Mouse (Mus musculus) MEL (cell line): ENCODE data around the gene Pusl1. TPM values are rescaled to one million over a fixed set of nuclear protein-coding genes. Genes with fewer than 3 reads are reported as not detected.
A peak's percentile ranks its signal among the peaks of the same experiment; 100 is the strongest.

ENCODE experiments used
- DNase-seq: peaks from one replicate; pipeline ENCODE4 v3.0.0; 2011; ENCODE audit warnings: low read depth, low spot score
- H3K27ac ChIP-seq: 2 replicates; pipeline ENCODE4 v1.5.1; 2012; ENCODE audit warnings: low read depth, mild to moderate bottlenecking, control low read depth, low read length, moderate library complexity; ENCODE audit not compliant: control insufficient read depth
- H3K27me3 ChIP-seq, 2 experiments: fragments of 150-350 bp in 1 of 2; sonication (generic) in 1 of 2; 2 replicates each; pipeline ENCODE4 v1.6.1; 2012; ENCODE audit warnings: low read length in 2 of 2, mild to moderate bottlenecking in 2 of 2, improper control_type of control experiment in 1 of 2, moderate library complexity in 1 of 2; ENCODE audit not compliant: insufficient read depth in 2 of 2, control insufficient read depth in 1 of 2
- H3K36me3 ChIP-seq, 2 experiments: 2 replicates each; pipeline ENCODE4 v1.6.1; 2012 to 2014; ENCODE audit warnings: low read length in 2 of 2, improper control_type of control experiment in 1 of 2, inconsistent platforms in 1 of 2, mild to moderate bottlenecking in 1 of 2; ENCODE audit not compliant: insufficient read depth in 2 of 2, control insufficient read depth in 1 of 2
- H3K4me1 ChIP-seq, 2 experiments: fragments of 150-350 bp in 1 of 2; sonication (generic) in 1 of 2; 2 replicates each; pipeline ENCODE4 v1.6.1; 2012; ENCODE audit warnings: low read length in 2 of 2, improper control_type of control experiment in 1 of 2, mild to moderate bottlenecking in 1 of 2; ENCODE audit not compliant: insufficient read depth in 2 of 2, control insufficient read depth in 1 of 2
- H3K4me3 ChIP-seq, 2 experiments: fragments of 150-350 bp in 1 of 2; sonication (generic) in 1 of 2; 2 replicates each; pipeline ENCODE4 v1.5.1; 2012; ENCODE audit warnings: low read depth in 2 of 2, low read length in 2 of 2, mild to moderate bottlenecking in 2 of 2, moderate library complexity in 2 of 2, control low read depth in 1 of 2, improper control_type of control experiment in 1 of 2; ENCODE audit not compliant: control insufficient read depth in 1 of 2, insufficient read depth in 1 of 2
- H3K79me2 ChIP-seq: 2 replicates; pipeline ENCODE4 v1.6.1; 2012; ENCODE audit warnings: mild to moderate bottlenecking, low read length, moderate library complexity; ENCODE audit not compliant: control insufficient read depth, poor library complexity, insufficient read depth
- H3K9ac ChIP-seq: 2 replicates; pipeline ENCODE4 v1.6.1; 2012; ENCODE audit warnings: low read depth, mild to moderate bottlenecking, control low read depth, low read length, moderate library complexity; ENCODE audit not compliant: control insufficient read depth, poor library complexity, severe bottlenecking
- H3K9me3 ChIP-seq: fragments of 150-350 bp; sonication (generic); replicated peaks from 2 replicates; pipeline ENCODE4 v1.6.1; 2012; ENCODE audit warnings: mild to moderate bottlenecking, low read length, improper control_type of control experiment, moderate library complexity; ENCODE audit not compliant: insufficient read depth
- CHD1 ChIP-seq: IDR thresholded peaks from 2 replicates; pipeline ENCODE4 v1.6.1; 2012; ENCODE audit warnings: low read depth, mild to moderate bottlenecking, inconsistent platforms, low read length, improper control_type of control experiment
- CHD2 ChIP-seq: IDR thresholded peaks from 2 replicates; pipeline ENCODE4 v1.6.1; 2011; ENCODE audit warnings: low read length, improper control_type of control experiment
- ELF1 ChIP-seq: IDR thresholded peaks from 2 replicates; pipeline ENCODE4 v1.6.1; 2014; ENCODE audit warnings: low read depth, mild to moderate bottlenecking, inconsistent platforms, low read length, improper control_type of control experiment, moderate library complexity
- EP300 ChIP-seq, 2 experiments: IDR thresholded peaks; 2 replicates each; pipeline ENCODE4 v1.6.1; 2011; ENCODE audit warnings: improper control_type of control experiment in 2 of 2, low read length in 2 of 2, low read depth in 1 of 2, mild to moderate bottlenecking in 1 of 2
- ETS1 ChIP-seq: IDR thresholded peaks from 2 replicates; pipeline ENCODE4 v1.6.1; 2012; ENCODE audit warnings: low read depth, mild to moderate bottlenecking, inconsistent platforms, low read length, improper control_type of control experiment, moderate library complexity
- GABPA ChIP-seq: IDR thresholded peaks from 2 replicates; pipeline ENCODE4 v1.6.1; 2012; ENCODE audit warnings: low read depth, mild to moderate bottlenecking, inconsistent platforms, low read length, improper control_type of control experiment, moderate library complexity
- GATA1 ChIP-seq: IDR thresholded peaks from 2 replicates; pipeline ENCODE4 v1.6.1; 2011; ENCODE audit warnings: low read depth, low read length, improper control_type of control experiment
- HCFC1 ChIP-seq: IDR thresholded peaks from 2 replicates; pipeline ENCODE4 v1.6.1; 2012; ENCODE audit warnings: low read depth, mild to moderate bottlenecking, inconsistent platforms, low read length, improper control_type of control experiment, moderate library complexity
- MAFK ChIP-seq: IDR thresholded peaks from 2 replicates; pipeline ENCODE4 v1.6.1; 2011; ENCODE audit warnings: low read depth, mild to moderate bottlenecking, low read length, improper control_type of control experiment, borderline replicate concordance
- MAX ChIP-seq: IDR thresholded peaks from 2 replicates; pipeline ENCODE4 v1.6.1; 2011; ENCODE audit warnings: low read length, improper control_type of control experiment
- MAZ ChIP-seq: IDR thresholded peaks from 2 replicates; pipeline ENCODE4 v1.6.1; 2012; ENCODE audit warnings: low read depth, mild to moderate bottlenecking, inconsistent platforms, low read length, improper control_type of control experiment
- MXI1 ChIP-seq: IDR thresholded peaks from 2 replicates; pipeline ENCODE4 v1.6.1; 2011; ENCODE audit warnings: mild to moderate bottlenecking, low read depth, low read length, improper control_type of control experiment
- MYC ChIP-seq: IDR thresholded peaks from 2 replicates; pipeline ENCODE4 v1.6.1; 2011; ENCODE audit warnings: low read depth, mild to moderate bottlenecking, low read length, improper control_type of control experiment, moderate library complexity
- NRF1 ChIP-seq: IDR thresholded peaks from 2 replicates; pipeline ENCODE4 v1.6.1; 2014; ENCODE audit warnings: low read depth, mild to moderate bottlenecking, inconsistent platforms, low read length, improper control_type of control experiment, moderate library complexity; ENCODE audit not compliant: poor library complexity, insufficient read depth, severe bottlenecking
- POLR2A ChIP-seq, 2 experiments: IDR thresholded peaks; 2 replicates each; pipeline ENCODE4 v1.6.1; 2011 to 2012; ENCODE audit warnings: low read length in 2 of 2, mild to moderate bottlenecking in 2 of 2, control low read depth in 1 of 2, improper control_type of control experiment in 1 of 2, low read depth in 1 of 2, moderate library complexity in 1 of 2; ENCODE audit not compliant: control insufficient read depth in 1 of 2, insufficient read depth in 1 of 2, poor library complexity in 1 of 2
- RAD21 ChIP-seq: IDR thresholded peaks from 2 replicates; pipeline ENCODE4 v1.6.1; 2011; ENCODE audit warnings: mild to moderate bottlenecking, low read depth, low read length, improper control_type of control experiment
- SIN3A ChIP-seq: IDR thresholded peaks from 2 replicates; pipeline ENCODE4 v1.6.1; 2012; ENCODE audit warnings: low read length, improper control_type of control experiment, inconsistent platforms
- TAL1 ChIP-seq: IDR thresholded peaks from 2 replicates; pipeline ENCODE4 v1.6.1; 2012; ENCODE audit warnings: mild to moderate bottlenecking, inconsistent platforms, low read length, moderate library complexity, mixed read lengths
- ZC3H11A ChIP-seq: IDR thresholded peaks from 2 replicates; pipeline ENCODE4 v1.6.1; 2012; ENCODE audit warnings: low read depth, mild to moderate bottlenecking, inconsistent platforms, low read length, improper control_type of control experiment
- ZMIZ1 ChIP-seq: IDR thresholded peaks from 2 replicates; pipeline ENCODE4 v1.6.1; 2012; ENCODE audit warnings: low read depth, mild to moderate bottlenecking, inconsistent platforms, low read length, improper control_type of control experiment, moderate library complexity
- polyA plus RNA-seq, 2 experiments: library from polyadenylated mRNA; stranded (reverse) in 1 of 2; unstranded in 1 of 2; fragments of >175 nt in 1 of 2; fragments of >200 nt in 1 of 2; gene quantifications; 2 replicates each; pipeline versions ENCODE4 v1.2.1 to v1.2.4; 2012; ENCODE audit warnings: low replicate concordance in 2 of 2, low read depth in 1 of 2; ENCODE audit not compliant: insufficient read length in 2 of 2, insufficient read depth in 1 of 2, missing spikeins in 1 of 2
- total RNA-seq: library from RNA; depleted of rRNA; stranded (reverse); fragments of 300-350 nt; gene quantifications from 2 replicates; pipeline ENCODE4 v1.2.3, GENCODE M21; 2012

Gene Pusl1
- total and polyA plus RNA-seq, 3 experiments = 65.2 to 68.4 TPM; not detected in 1

DNA sequence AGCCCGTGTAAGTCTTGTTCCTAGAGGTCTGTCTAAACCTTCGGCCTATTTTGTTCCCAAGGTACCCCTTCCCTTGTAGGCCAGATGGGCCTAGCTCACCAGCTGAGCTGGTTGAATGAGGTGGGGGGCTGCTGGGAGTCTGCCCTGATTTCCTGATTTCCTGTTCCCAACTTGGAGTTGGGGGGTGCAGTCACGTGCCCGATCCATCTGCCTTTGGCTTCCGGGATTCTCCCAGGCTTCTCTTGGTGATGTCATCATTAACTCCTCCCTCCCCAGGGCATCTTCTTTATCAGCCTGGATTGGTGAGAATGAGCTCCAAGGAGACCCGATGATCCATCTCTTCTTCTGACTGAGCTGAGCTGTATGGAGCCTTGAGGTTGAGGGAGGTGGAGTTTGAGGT is 3.6 kb upstream of the Pusl1 start:
- Histone ChIP-seq H3K36me3 (peaks cover 2 to 4% of the 10 kb centered on the region in 2 experiments; a peak in 3 of 4 replicates), H3K27ac (no peak overlapping the region), H3K4me1 (peaks cover 5 to 17% of the 10 kb centered on the region in 2 experiments; a peak in 3 of 4 replicates), H3K4me3 (no peak overlapping the region), H3K9me3 (no peaks in the 10 kb centered on the region), H3K27me3 (no peaks in the 10 kb centered on the region)
- DNase-seq = no peak
- TF ChIP-seq ZC3H11A (no peak), TAL1 (no peak), RAD21 (no peak), SIN3A (no peak), ETS1 (no peak)
- TF ChIP-seq, all 39 proteins: peak for 0
- Histone ChIP-seq H3K9ac (no peak overlapping the region), H3K79me2 (peaks cover 48% of the 10 kb centered on the region)

- Histone ChIP-seq H3K4me3 (peak overlapping the region; percentile 20 to 88), H3K27ac (peak overlapping the region; percentile 75), H3K9me3 (no peaks in the 10 kb centered on the region), H3K9ac (peak overlapping the region; percentile 89), H3K79me2 (peaks cover 50% of the 10 kb centered on the region), H3K27me3 (no peaks in the 10 kb centered on the region), H3K4me1 (peaks cover 5 to 17% of the 10 kb centered on the region in 2 experiments; a peak in 3 of 4 replicates), H3K36me3 (peaks cover 0 to 4% of the 10 kb centered on the region in 2 experiments; a peak in 3 of 4 replicates)
- peak; percentile 93 for DNase-seq
- no peak for TF ChIP-seq POLR2A (IDR thresholded peaks at IDR 0.05; ENCODE audit: control insufficient read depth in 1 of 2, insufficient read depth in 1 of 2, low read depth in 1 of 2, low read length in 2 of 2, poor library complexity in 1 of 2)
- TF ChIP-seq EP300 (IDR thresholded peaks at IDR 0.05; ENCODE audit: low read depth in 1 of 2, low read length in 2 of 2) = peak; percentile 8 to 48; a peak in 1 of 4 replicates
- TF ChIP-seq NRF1 = 0 out of 2 replicates have a peak, but pooled peaks have one; percentile 21
- TF ChIP-seq MAX = peak; percentile 35; the same call in 1 of the 2 replicates
- peak; percentile 65; the same call in 1 of the 2 replicates for TF ChIP-seq GABPA
- TF ChIP-seq TAL1 = peak; percentile 44
- no peak for TF ChIP-seq ZMIZ1
- TF ChIP-seq MAZ = 0 out of 2 replicates have a peak, but pooled peaks have one; percentile 73
- TF ChIP-seq MAFK = peak; percentile 75
- TF ChIP-seq HCFC1 = peak; percentile 75
- TF ChIP-seq CHD1 = no peak
- TF ChIP-seq ETS1 = peak; percentile 65
- peak; percentile 86 for TF ChIP-seq SIN3A
- no peak for TF ChIP-seq GATA1
- TF ChIP-seq MYC = peak; percentile 62; the same call in 1 of the 2 replicates
- TF ChIP-seq MXI1 = peak; percentile 71
- TF ChIP-seq ELF1 = peak; percentile 81
- TF ChIP-seq CHD2 = no peak
Measured at GRCm38 (mm10) chr4:155894311-155894881, 2.8 kb upstream of the Pusl1 start.
